Mouse (Mus musculus) embryonic facial prominence, embryonic 15.5 days (tissue): ENCODE data around the gene Trmt10c. TPM values are rescaled to one million over a fixed set of nuclear protein-coding genes. Genes with fewer than 3 reads are reported as not detected.
"Not testable (repeated sequence)": the region's sequence is repeated elsewhere in the genome, so short reads cannot be mapped to it uniquely, and the experiment has no call there.

Experiments
- ATAC-seq: fragments of 200-750 bp; cut with Nextera tagmentation; 2 replicates; pipeline ENCODE4 v1.8.0; 2017; ENCODE audit warnings: low read depth, moderate TSS enrichment; ENCODE audit not compliant: insufficient number of reproducible peaks, low FRiP score, low TSS enrichment
- H3K27ac ChIP-seq: fragments of 300-500 bp; sonication (generic); replicated peaks from 2 replicates; pipeline ENCODE4 v1.5.1; 2015; ENCODE audit warnings: mild to moderate bottlenecking, inconsistent platforms
- H3K27me3 ChIP-seq: fragments of 300-500 bp; sonication (generic); 2 replicates; pipeline ENCODE4 v1.6.1; 2015; ENCODE audit warnings: inconsistent platforms
- H3K36me3 ChIP-seq: fragments of 300-500 bp; sonication (generic); 2 replicates; pipeline ENCODE4 v1.6.1; 2015; ENCODE audit warnings: mild to moderate bottlenecking, inconsistent platforms
- H3K4me1 ChIP-seq: fragments of 300-500 bp; sonication (generic); 2 replicates; pipeline ENCODE4 v1.6.1; 2015; ENCODE audit warnings: inconsistent platforms
- H3K4me2 ChIP-seq: fragments of 300-500 bp; sonication (generic); replicated peaks from 2 replicates; pipeline ENCODE4 v1.6.1; 2015; ENCODE audit warnings: mild to moderate bottlenecking, inconsistent platforms
- H3K4me3 ChIP-seq: fragments of 300-500 bp; sonication (generic); replicated peaks from 2 replicates; pipeline ENCODE4 v1.5.1; 2015; ENCODE audit warnings: mild to moderate bottlenecking, inconsistent platforms
- H3K9ac ChIP-seq: fragments of 300-500 bp; sonication (generic); 2 replicates; pipeline ENCODE4 v1.6.1; 2015; ENCODE audit warnings: inconsistent platforms
- H3K9me3 ChIP-seq: fragments of 300-500 bp; sonication (generic); replicated peaks from 2 replicates; pipeline ENCODE4 v1.6.1; 2016; ENCODE audit warnings: inconsistent platforms
- WGBS: fragments of 180-500 bp; shearing (Covaris S2); methylation state at CpG from one replicate; pipeline ENCODE4 v1.1.7; 2015; 5-methylcytosine and 5-hydroxymethylcytosine counted together
- polyA plus RNA-seq: library from polyadenylated mRNA; unstranded; fragments of >200 nt; fragmentation: Nextera tagmentation; extraction: Ambion mirVana; gene quantifications from 2 replicates; pipeline ENCODE4 v1.2.1, GENCODE M21; 2015

The Trmt10c gene
- polyA plus RNA-seq: 22.0 and 23.0 TPM in 2 replicates

GRCm38 (mm10) chr16:56037138-56038010 is at the start of gene Trmt10c:
Trmt10c (minus strand) TSS chr16:56037819.
- WGBS: under 1% methylated on average over 63 of the region's 63 CpGs
- ATAC-seq: peak; percentile 99
- peaks cover 16% of the 10 kb centered on the region for H3K36me3 ChIP-seq
- peak within 1 kb of the TSS; percentile 57 for H3K4me2 ChIP-seq
- H3K27me3 ChIP-seq: no peaks in the 10 kb centered on the region
- H3K27ac ChIP-seq: peak within 1 kb of the TSS; percentile 94
- H3K4me1 ChIP-seq: peaks cover 16% of the 10 kb centered on the region
- H3K9ac ChIP-seq: peak within 1 kb of the TSS; percentile 88
- H3K4me3 ChIP-seq: peak within 1 kb of the TSS; percentile 91
- no peaks in the 10 kb centered on the region for H3K9me3 ChIP-seq

GRCm38 (mm10) chr16:56086336-56086735 is 48.7 kb upstream of the Trmt10c start:
- H3K36me3 ChIP-seq: 0 out of 2 replicates have a peak, but pooled peaks cover 3% of the 10 kb centered on the region
- no peak overlapping the region for H3K27ac ChIP-seq
- H3K9me3 ChIP-seq: no peaks in the 10 kb centered on the region
- no peak overlapping the region for H3K4me3 ChIP-seq
- H3K4me1 ChIP-seq: no peaks in the 10 kb centered on the region
- H3K9ac ChIP-seq: no peak overlapping the region
- H3K27me3 ChIP-seq: no peaks in the 10 kb centered on the region
- WGBS: 96% methylated on average over 2 of the region's 2 CpGs
- no peak overlapping the region for H3K4me2 ChIP-seq
- ATAC-seq: no peak

GRCm38 (mm10) chr16:56081691-56082090 is 44.1 kb upstream of the Trmt10c start:
- no peaks in the 10 kb centered on the region; the same call in 1 of the 2 replicates for H3K36me3 ChIP-seq
- no peak overlapping the region for H3K4me2 ChIP-seq
- peaks cover 2% of the 10 kb centered on the region; the same call in 1 of the 2 replicates for H3K4me1 ChIP-seq
- no peak overlapping the region for H3K27ac ChIP-seq
- H3K27me3 ChIP-seq: no peaks in the 10 kb centered on the region
- H3K4me3 ChIP-seq: no peak overlapping the region
- ATAC-seq: no peak
- WGBS: 76% methylated on average over 4 of the region's 4 CpGs
- no peaks in the 10 kb centered on the region for H3K9me3 ChIP-seq
- H3K9ac ChIP-seq: no peak overlapping the region

- peak overlapping the region; percentile 40; the same call in 1 of the 2 replicates for H3K27ac ChIP-seq
- H3K4me3 ChIP-seq: no peak overlapping the region
- no peaks in the 10 kb centered on the region for H3K27me3 ChIP-seq
- no peak overlapping the region for H3K4me2 ChIP-seq
- H3K9ac ChIP-seq: no peak overlapping the region
- no peak for ATAC-seq
- no peaks in the 10 kb centered on the region for H3K9me3 ChIP-seq
- H3K4me1 ChIP-seq: peaks cover 11% of the 10 kb centered on the region; the same call in 1 of the 2 replicates
- H3K36me3 ChIP-seq: no peaks in the 10 kb centered on the region; the same call in 1 of the 2 replicates
- WGBS: 90% methylated on average over 1 of the region's 1 CpGs
Measured at GRCm38 (mm10) chr16:56079419-56079818, 41.8 kb upstream of the Trmt10c start.

DNA sequence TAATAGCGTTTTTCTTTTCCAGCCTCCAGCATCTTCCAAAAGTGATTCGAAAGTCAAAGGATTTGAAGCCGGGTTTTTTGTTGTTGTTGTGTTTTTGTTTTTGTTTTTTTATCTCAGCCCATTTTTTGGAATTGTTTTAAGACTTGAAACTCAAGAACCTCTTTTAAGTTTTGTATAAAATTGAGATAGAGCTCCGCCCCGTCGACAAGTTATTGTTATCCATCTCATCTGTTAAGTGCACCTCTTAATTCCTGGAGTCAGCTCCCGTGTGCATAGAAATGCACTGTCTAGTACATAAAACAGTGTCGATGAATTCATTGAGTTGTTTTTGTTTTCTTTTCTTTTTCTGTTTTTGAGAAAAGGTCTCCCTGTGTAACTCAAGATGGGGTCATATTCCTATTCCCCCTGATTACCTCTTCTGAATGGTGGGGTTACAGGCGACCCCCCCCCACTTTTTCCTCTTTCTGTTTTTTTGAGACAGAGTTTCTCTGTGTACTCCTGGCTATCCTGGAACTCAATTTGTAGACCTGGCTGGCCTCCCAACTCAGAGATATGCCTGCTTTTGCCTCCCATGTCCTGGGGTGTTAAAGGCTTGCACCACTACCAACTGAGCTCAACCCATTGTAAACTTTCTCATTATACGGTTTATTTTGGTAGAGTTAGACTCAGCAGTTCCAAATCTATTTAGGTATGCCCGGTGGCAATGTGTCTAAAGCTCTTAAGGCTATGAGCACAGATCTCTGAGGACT is 38.7 kb upstream of the Trmt10c start:
- H3K9ac ChIP-seq: peak overlapping the region; percentile 71
- peak overlapping the region; percentile 51 for H3K4me2 ChIP-seq
- no peaks in the 10 kb centered on the region for H3K27me3 ChIP-seq
- H3K36me3 ChIP-seq: no peaks in the 10 kb centered on the region; the same call in 1 of the 2 replicates
- WGBS: 10% methylated on average over 11 of the region's 11 CpGs
- peak overlapping the region; percentile 94 for H3K27ac ChIP-seq
- H3K9me3 ChIP-seq: no peaks in the 10 kb centered on the region
- H3K4me3 ChIP-seq: peak overlapping the region; percentile 86
- no peak for ATAC-seq
- peaks cover 11% of the 10 kb centered on the region; the same call in 1 of the 2 replicates for H3K4me1 ChIP-seq

- H3K27me3 ChIP-seq: no peaks in the 10 kb centered on the region
- H3K9ac ChIP-seq: peak overlapping the region; percentile 71
- peak overlapping the region; percentile 51 for H3K4me2 ChIP-seq
- H3K27ac ChIP-seq: peak overlapping the region; percentile 94
- H3K4me3 ChIP-seq: peak overlapping the region; percentile 86
- no peaks in the 10 kb centered on the region for H3K36me3 ChIP-seq
- ATAC-seq: peak; percentile 89
- peaks cover 11% of the 10 kb centered on the region; the same call in 1 of the 2 replicates for H3K4me1 ChIP-seq
- H3K9me3 ChIP-seq: no peaks in the 10 kb centered on the region
- under 1% methylated on average over 48 of the region's 66 CpGs for WGBS
Measured at GRCm38 (mm10) chr16:56075222-56076111, 37.8 kb upstream of the Trmt10c start.

- no peaks in the 10 kb centered on the region for H3K27me3 ChIP-seq
- H3K4me3 ChIP-seq: no peak overlapping the region
- peaks cover 11% of the 10 kb centered on the region; the same call in 1 of the 2 replicates for H3K4me1 ChIP-seq
- ATAC-seq: no peak
- H3K36me3 ChIP-seq: no peaks in the 10 kb centered on the region
- WGBS: 73% methylated on average over 5 of the region's 5 CpGs
- peak overlapping the region; percentile 51 for H3K4me2 ChIP-seq
- H3K27ac ChIP-seq: peak overlapping the region; percentile 94
- H3K9me3 ChIP-seq: no peaks in the 10 kb centered on the region
- H3K9ac ChIP-seq: no peak overlapping the region
Measured at GRCm38 (mm10) chr16:56074565-56074964, 36.9 kb upstream of the Trmt10c start.

DNA sequence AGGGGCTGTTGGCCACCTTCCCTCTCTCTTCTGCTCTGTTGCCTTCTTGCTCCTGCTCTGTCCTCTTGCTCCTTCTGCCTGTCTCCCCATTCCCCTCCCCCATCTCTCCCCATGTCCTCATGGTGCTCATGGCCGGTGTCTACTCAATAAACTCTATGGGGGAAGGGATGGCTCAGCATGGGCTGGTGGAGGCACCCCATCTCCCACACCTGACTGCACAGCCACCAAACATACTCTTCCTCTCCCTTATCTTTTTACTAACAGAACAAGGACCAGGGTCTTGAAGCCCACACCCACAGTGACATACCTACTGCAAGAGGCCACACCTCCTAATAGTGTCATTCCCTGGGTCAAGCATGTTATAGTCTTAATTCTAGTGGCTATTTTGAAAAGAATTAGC is 36.5 kb upstream of the Trmt10c start:
- Histone ChIP-seq H3K36me3 (no peaks in the 10 kb centered on the region), H3K4me3 (no peak overlapping the region), H3K9ac (no peak overlapping the region), H3K9me3 (no peaks in the 10 kb centered on the region), H3K27me3 (no peaks in the 10 kb centered on the region), H3K4me2 (no peak overlapping the region), H3K4me1 (peaks cover 11% of the 10 kb centered on the region; the same call in 1 of the 2 replicates), H3K27ac (no peak overlapping the region)
- 88% methylated on average over 1 of the region's 1 CpGs for WGBS
- ATAC-seq: no peak

DNA sequence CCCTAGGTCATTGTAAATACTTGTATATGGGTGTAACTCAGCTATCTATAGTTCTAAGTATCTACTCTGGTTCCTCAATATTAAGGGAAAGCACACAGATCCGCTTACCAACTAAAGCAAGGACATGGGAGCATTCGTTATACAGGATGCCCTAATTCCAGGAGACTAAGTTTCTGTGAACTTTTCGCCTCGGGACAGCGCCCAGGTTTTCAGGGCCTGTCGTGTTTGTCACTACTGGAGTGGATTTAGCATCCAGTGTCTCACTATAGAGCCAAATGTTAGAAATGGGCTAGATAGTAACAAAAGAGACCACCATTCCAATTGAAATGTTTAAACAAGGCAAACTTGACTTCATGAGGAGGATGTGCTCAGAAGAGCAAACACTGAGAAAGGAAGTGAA is 35.5 kb upstream of the Trmt10c start:
- H3K27me3 ChIP-seq, ATAC-seq, H3K9ac ChIP-seq, H3K36me3 ChIP-seq, H3K4me2 ChIP-seq, H3K9me3 ChIP-seq, H3K4me3 ChIP-seq, H3K27ac ChIP-seq: not testable (repeated sequence)
- H3K4me1 ChIP-seq: peaks cover 11% of the 10 kb centered on the region; the same call in 1 of the 2 replicates
- 86% methylated on average over 6 of the region's 6 CpGs for WGBS

DNA sequence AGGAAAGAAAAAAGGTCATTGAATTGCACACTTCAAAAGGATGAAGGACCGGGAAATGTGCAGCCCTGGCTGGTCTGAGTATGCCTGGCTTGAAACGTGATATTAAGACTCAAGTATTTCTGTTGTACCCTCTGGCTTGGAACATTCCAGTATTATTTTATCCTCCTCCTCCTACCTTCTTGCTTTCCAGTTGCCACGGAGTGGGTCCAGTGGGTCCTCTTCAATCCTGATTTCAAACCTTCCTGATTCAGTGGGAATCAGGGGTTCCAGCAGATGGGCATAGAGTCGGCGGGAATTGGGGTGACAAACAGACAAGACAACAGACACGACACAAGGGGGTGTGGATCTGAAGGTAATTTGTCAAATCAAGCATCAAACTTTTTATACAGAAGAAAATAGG is 34.9 kb upstream of the Trmt10c start:
- no peak for ATAC-seq
- Histone ChIP-seq H3K36me3 (no peaks in the 10 kb centered on the region), H3K9ac (no peak overlapping the region), H3K4me3 (no peak overlapping the region), H3K27ac (no peak overlapping the region), H3K4me1 (peaks cover 11% of the 10 kb centered on the region; the same call in 1 of the 2 replicates), H3K9me3 (no peaks in the 10 kb centered on the region), H3K4me2 (no peak overlapping the region), H3K27me3 (no peaks in the 10 kb centered on the region)
- 66% methylated on average over 6 of the region's 6 CpGs for WGBS
